19 mouse cellular contexts compared by ENCODE assay signal in the genomic region with DNA sequence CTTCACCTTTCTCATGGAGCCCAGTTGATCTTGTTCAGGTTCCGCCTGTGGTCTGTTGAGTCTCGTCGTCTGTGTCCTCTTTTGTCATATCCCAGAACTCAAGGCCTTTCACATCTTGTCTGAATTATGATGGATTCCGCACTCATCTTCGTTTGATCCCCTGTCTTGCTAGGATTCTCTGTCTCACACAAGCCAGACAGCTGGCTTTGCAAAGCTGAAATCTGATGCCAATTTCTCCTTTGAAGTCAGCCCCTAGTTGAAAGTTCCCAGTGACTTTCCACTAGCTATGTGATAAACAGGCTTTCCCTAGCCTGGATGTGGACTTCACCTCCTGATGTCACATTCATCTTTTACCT. TPM values are rescaled to one million over a fixed set of nuclear protein-coding genes. Genes with fewer than 3 reads are reported as not detected.
DNase-seq lines count a peak whose midpoint lies in the region; ATAC-seq and TF ChIP-seq lines count a peak whose summit lies in the region.
"Had no signal": no experiment of that assay in that cellular context is flagged by ENCODE, and none has a peak within 500 bp of the region (broad histone marks: within the 10 kb centered on the region; RNA-seq: fewer than 3 reads in every experiment).

No protein-coding gene starts in this region.

- H3K79me2 ChIP-seq in myocyte (ENCODE audit: control insufficient read depth, insufficient read depth) = no peaks in the 10 kb centered on the region

- no peak overlapping the region for H3K9ac ChIP-seq in lung, embryonic 14.5 days
- no peak overlapping the region for H3K9ac ChIP-seq in forebrain, postnatal 0 days
- H3K9ac ChIP-seq: embryonic facial prominence, embryonic 15.5 days had no signal

- no peaks in the 10 kb centered on the region for H3K27me3 ChIP-seq in lung, embryonic 14.5 days (ENCODE audit: insufficient read depth, low read length)
- peaks cover 3% of the 10 kb centered on the region; the same call in 1 of the 2 replicates for H3K27me3 ChIP-seq in forebrain, postnatal 0 days (ENCODE audit: insufficient read depth, low read length)
- H3K27me3 ChIP-seq in myocyte (ENCODE audit: control insufficient read depth, insufficient read depth, insufficient read length) = no peaks in the 10 kb centered on the region
- H3K27me3 ChIP-seq: embryonic facial prominence, embryonic 15.5 days had no signal

- H3K36me3 ChIP-seq in lung, embryonic 14.5 days (ENCODE audit: insufficient read depth) = no peaks in the 10 kb centered on the region
- no peaks in the 10 kb centered on the region for H3K36me3 ChIP-seq in forebrain, postnatal 0 days (ENCODE audit: insufficient read depth)
- H3K36me3 ChIP-seq in myocyte (ENCODE audit: control insufficient read depth, insufficient read depth) = no peaks in the 10 kb centered on the region
- H3K36me3 ChIP-seq: embryonic facial prominence, embryonic 15.5 days had no signal

- H3K4me1 ChIP-seq in lung, embryonic 14.5 days (ENCODE audit: insufficient read depth) = no peaks in the 10 kb centered on the region
- 0 out of 2 replicates have a peak, but pooled peaks cover 6% of the 10 kb centered on the region for H3K4me1 ChIP-seq in forebrain, postnatal 0 days (ENCODE audit: insufficient read depth)

- DNase-seq in adrenal gland, adult 2 months = peak; percentile 12
- DNase-seq in adrenal gland, postnatal 14 days = no peak
- peak; percentile 13 for DNase-seq in lung, embryonic 14.5 days
- DNase-seq in lung, adult 18-20 months = no peak
- DNase-seq in forebrain, postnatal 0 days = no peak
- DNase-seq in lung, postnatal 10 days = no peak
- no peak for DNase-seq in left cerebral cortex, postnatal 14 days (ENCODE audit: low spot score in 2 of 2)
- DNase-seq: right cerebral cortex, adult 18-20 months had no signal

- no peak for TF ChIP-seq POLR2A in myocyte (IDR thresholded peaks at IDR 0.05; ENCODE audit: insufficient read length, low read depth)

- WGBS in lung, embryonic 14.5 days = 23% methylated on average over 5 of the region's 5 CpGs
- WGBS in forebrain, postnatal 0 days = 18% methylated on average over 5 of the region's 5 CpGs

- TF ChIP-seq CTCF in lung, embryonic 14.5 days (IDR thresholded peaks at IDR 0.05; ENCODE audit: low read depth) = no peak
- TF ChIP-seq CTCF in forebrain, postnatal 0 days (IDR thresholded peaks at IDR 0.05; ENCODE audit: low read depth) = no peak

- no peaks in the 10 kb centered on the region for H3K9me3 ChIP-seq in lung, embryonic 14.5 days (ENCODE audit: low read depth, low read length)
- no peaks in the 10 kb centered on the region for H3K9me3 ChIP-seq in forebrain, postnatal 0 days (ENCODE audit: low read length)
- H3K9me3 ChIP-seq: embryonic facial prominence, embryonic 15.5 days had no signal

- no peak for ATAC-seq in lung, embryonic 14.5 days (ENCODE audit: insufficient read depth)
- ATAC-seq in forebrain, postnatal 0 days = peak; percentile 15
- ATAC-seq: lung, postnatal 0 days had no signal

- H3K4me3 ChIP-seq in lung, embryonic 14.5 days (ENCODE audit: low read depth, low read length) = no peak overlapping the region
- H3K4me3 ChIP-seq in forebrain, postnatal 0 days (ENCODE audit: low read depth, low read length) = no peak overlapping the region
- no peak overlapping the region for H3K4me3 ChIP-seq in myocyte
- H3K4me3 ChIP-seq: embryonic facial prominence, embryonic 15.5 days; heart, adult 2 months had no signal

- no peak overlapping the region for H3K27ac ChIP-seq in lung, embryonic 14.5 days (ENCODE audit: low read depth)
- H3K27ac ChIP-seq in forebrain, postnatal 0 days (ENCODE audit: low read depth, low read length) = 0 out of 2 replicates have a peak overlapping the region, but pooled peaks have one; percentile 10
- H3K27ac ChIP-seq: embryonic facial prominence, embryonic 15.5 days; heart, adult 2 months had no signal

- H3K4me2 ChIP-seq in lung, embryonic 14.5 days = no peak overlapping the region
- 0 out of 2 replicates have a peak overlapping the region, but pooled peaks have one; percentile 15 for H3K4me2 ChIP-seq in forebrain, postnatal 0 days (ENCODE audit: low read depth)
- peak overlapping the region; percentile 27 for H3K4me2 ChIP-seq in myocyte (ENCODE audit: low read depth)
- H3K4me2 ChIP-seq: embryonic facial prominence, embryonic 15.5 days had no signal

- H3ac ChIP-seq in myocyte (ENCODE audit: control insufficient read depth, insufficient read length) = no peak overlapping the region

- intact Hi-C loops in left cerebral cortex, postnatal 14 days (cut with DNase I) = no loop called here

TF ChIP-seq in myocyte, 11 proteins besides CTCF, POLR2A, EP300 and RAD21:
- TF ChIP-seq CEBPB (IDR thresholded peaks at IDR 0.05; ENCODE audit: insufficient read depth, poor library complexity, severe bottlenecking) = no peak
- TF ChIP-seq MYOG (IDR thresholded peaks at IDR 0.05; ENCODE audit: control insufficient read depth in 1 of 3, insufficient read depth in 1 of 3, insufficient read length in 2 of 3, low read depth in 2 of 3) = peak in 1 of 3 experiments; percentile 12

RNA-seq across cellular contexts. Expression of a gene that starts 14.8 kb away (rescaled TPM):
- total RNA-seq in adrenal gland, adult 2 months (2021) = not detected
- polyA plus RNA-seq in adrenal gland, adult 2 months (2012; rRNA removed) = not detected in 2 replicates
- total RNA-seq in adrenal gland, postnatal 14 days (2021) = not detected in 2 replicates
- not detected in 2 replicates for polyA plus RNA-seq in lung, embryonic 14.5 days (2014; fragmentation: Nextera tagmentation; extraction: Ambion mirVana)
- total RNA-seq in forebrain, postnatal 0 days (2014; rRNA removed) = not detected in 2 replicates
- polyA plus RNA-seq in forebrain, postnatal 0 days (2015; fragmentation: Nextera tagmentation; extraction: Ambion mirVana) = not detected in 2 replicates
- polyA plus RNA-seq in myocyte (2012; fragmentation: generic; extraction: Trizol) = not detected
- total RNA-seq in left cerebral cortex, postnatal 14 days (2021) = not detected
- total RNA-seq: heart, adult 2 months; heart, postnatal 14 days; layer of hippocampus, postnatal 14 days; liver, adult 2 months; neutrophil, adult 5-6 weeks had no signal
- polyA plus RNA-seq: brain, embryonic 14.5 days; cerebellum, adult 2 months; heart, adult 2 months; kidney, adult 2 months; liver, adult 2 months; lung, postnatal 0 days had no signal

Comparison
In these comparisons a context has a peak if more than half of its experiments do, and no peak if none do; other contexts are left out.
1. DNase-seq: peak in adrenal gland, adult 2 months (single experiment) and lung, embryonic 14.5 days (single experiment); none in adrenal gland, postnatal 14 days (single experiment), lung, adult 18-20 months (0 of 2), forebrain, postnatal 0 days (single experiment), lung, postnatal 10 days (single experiment) and left cerebral cortex, postnatal 14 days (0 of 2).